Mouse (Mus musculus): ENCODE results near the gene Cradd. TPM values are rescaled to one million over a fixed set of nuclear protein-coding genes. Genes with fewer than 3 reads are reported as not detected.
A peak's percentile ranks its signal among the peaks of the same experiment; 100 is the strongest.

Gene Cradd
- 1 to 10 TPM; 5.6 to 6.4 TPM for total RNA-seq (2021)
- long read RNA-seq, experiment 1, partial matches to known transcripts = 0 of 8 reads
- long read RNA-seq, experiment 1, other reads (novel, unspliced or antisense) = 1 of 8 reads
- long read RNA-seq, experiment 2, partial matches to known transcripts = 0 of 5 reads
- long read RNA-seq, experiment 2, other reads (novel, unspliced or antisense) = 1 of 5 reads

DNA sequence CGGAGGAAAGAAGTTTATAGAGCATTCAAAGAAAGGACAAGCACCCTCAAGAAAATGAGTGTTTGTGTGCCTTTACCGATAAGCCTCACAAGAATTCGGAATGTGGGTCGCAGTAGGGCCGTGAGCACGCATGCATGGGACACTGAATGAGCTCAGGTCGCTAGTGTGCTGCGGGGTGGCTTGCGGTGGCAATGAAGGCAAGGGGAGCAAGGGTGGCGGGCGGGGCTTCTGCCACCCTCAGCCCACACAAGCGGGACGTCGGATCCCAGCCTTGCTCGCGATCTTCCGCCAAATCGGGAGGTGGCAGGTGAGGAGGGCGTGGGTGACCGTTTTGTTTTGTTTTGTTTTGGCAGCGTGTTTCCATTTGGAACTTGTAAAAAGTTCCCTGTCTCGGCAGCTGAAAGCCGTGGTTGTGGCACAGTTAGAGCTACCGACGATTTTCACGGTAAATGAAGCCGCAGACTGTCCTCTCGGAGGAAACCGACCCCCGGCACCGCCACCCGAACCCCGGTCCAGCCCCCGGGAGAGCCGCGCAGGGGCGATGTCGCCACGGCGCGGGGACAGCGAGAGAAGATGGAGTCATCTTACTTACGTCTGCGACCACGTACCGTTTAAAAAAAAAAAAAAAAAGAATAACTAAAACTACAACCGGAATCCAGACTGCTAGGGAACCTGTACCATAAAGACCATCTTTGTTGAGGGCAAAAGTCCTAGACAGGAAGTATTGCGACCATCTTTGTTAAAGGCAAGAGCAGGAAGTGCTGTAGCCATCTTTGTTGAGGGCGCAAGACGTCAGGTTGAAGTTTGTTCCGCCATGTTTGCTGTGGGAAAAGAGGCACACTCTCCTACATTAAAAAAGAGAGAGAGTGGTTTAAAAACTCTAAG lies at the start of gene Cradd:
Gene Cradd (minus strand): TSS at position 741 of the 885 bp plus-strand sequence.
- DNase-seq (ENCODE audit: low spot score in 2 of 2) = peak; percentile 86 to 88

DNA sequence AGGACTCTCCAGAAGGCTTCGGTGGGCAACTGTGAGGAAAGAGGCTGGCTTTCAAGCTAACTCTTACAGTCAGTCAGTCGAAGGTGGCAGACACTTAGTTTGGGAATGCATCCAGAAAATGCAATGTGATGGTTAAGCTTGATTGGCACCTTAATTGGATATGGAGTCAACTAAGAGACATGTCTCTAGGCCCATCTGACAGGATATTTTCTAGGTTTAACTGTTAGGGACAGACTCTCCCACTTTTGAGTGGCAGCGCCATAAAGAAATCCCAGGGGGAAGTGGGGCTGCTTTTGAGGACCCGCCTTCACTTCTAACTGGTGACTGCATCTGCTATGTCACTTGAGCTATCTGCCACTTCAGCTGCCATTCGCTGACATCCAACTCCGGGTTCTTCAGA lies 49.4 kb upstream of the Cradd start:
- DNase-seq (ENCODE audit: low spot score in 2 of 2) = no peak

DNA sequence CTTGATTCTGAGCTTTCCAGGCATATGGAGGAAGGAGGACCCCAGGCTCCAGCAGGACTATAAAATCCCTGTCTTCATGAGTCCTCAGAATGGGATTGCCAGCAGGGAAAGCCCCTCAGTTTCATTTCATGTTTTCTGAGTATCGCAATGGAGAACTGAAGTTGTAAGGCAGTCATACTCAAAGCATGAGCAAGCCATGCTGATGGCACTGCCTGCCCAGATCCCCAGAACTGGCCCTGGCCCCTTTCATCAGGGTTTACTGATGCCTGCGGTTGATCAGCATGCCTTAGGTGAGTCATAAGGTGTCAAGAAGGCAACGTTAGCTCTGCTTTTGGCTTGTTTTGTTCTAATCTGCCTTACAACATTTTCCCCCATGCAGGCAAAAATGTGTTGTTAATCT lies 48.0 kb upstream of the Cradd start:
- no peak for DNase-seq (ENCODE audit: low spot score in 2 of 2)

GRCm38 (mm10) chr10:95369190-95369589 lies 45.3 kb upstream of the Cradd start:
- DNase-seq (ENCODE audit: low spot score in 2 of 2) = no peak

DNA sequence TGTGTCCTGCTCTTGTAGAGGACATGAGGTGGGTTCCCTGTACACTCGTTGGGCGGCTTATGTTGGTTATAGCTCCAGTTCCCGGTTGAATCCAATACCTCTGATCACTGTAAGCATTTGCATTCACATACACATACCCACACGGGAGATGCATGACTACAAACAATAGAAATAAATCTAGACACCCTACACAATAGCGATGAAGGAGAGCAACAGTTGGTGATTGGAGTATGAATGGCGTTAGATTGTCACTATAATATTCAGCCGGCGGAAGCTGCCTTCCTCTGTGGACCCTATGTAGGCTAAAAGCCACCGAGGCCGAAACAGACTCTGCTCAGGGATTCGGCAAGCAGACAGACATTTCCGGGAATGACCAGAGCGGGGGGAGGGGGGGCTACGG lies 44.2 kb upstream of the Cradd start:
- no peak for DNase-seq (ENCODE audit: low spot score in 2 of 2)

- no peak for DNase-seq (ENCODE audit: low spot score in 2 of 2)
Observed at GRCm38 (mm10) chr10:95367661-95368089, 43.7 kb upstream of the Cradd start.

- DNase-seq (ENCODE audit: low spot score in 2 of 2) = no peak
Observed at GRCm38 (mm10) chr10:95367241-95367640, 43.3 kb upstream of the Cradd start.

GRCm38 (mm10) chr10:95362326-95362725 lies 38.4 kb upstream of the Cradd start:
- no peak for DNase-seq (ENCODE audit: low spot score in 2 of 2)

- no peak for DNase-seq (ENCODE audit: low spot score in 2 of 2)
Observed at GRCm38 (mm10) chr10:95361260-95361841, 37.4 kb upstream of the Cradd start.

DNA sequence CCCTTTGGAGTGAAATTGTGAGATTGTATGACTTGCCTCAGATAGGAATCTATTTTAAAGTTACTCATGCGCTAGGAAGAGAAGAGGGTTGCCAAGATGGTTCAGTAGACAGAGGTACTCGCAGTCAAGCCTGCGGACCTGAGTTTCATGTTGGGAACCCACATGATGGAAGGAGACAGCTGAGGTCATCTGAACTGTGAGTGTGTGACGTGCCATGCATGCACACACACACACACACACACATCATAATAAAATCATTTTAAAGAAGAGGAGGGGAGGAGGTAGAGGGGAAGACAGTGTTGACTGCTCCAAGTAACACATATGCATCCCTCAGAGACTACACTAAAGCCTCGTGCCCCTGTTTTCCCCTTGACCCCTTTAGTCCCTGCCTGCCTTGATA lies 36.1 kb upstream of the Cradd start:
- DNase-seq (ENCODE audit: low spot score in 2 of 2) = no peak

GRCm38 (mm10) chr10:95357721-95358120 lies 33.8 kb upstream of the Cradd start:
- no peak for DNase-seq (ENCODE audit: low spot score in 2 of 2)

GRCm38 (mm10) chr10:95356711-95357110 lies 32.8 kb upstream of the Cradd start:
- DNase-seq (ENCODE audit: low spot score in 2 of 2) = no peak

- no peak for DNase-seq (ENCODE audit: low spot score in 2 of 2)
Observed at GRCm38 (mm10) chr10:95355678-95356268, 31.8 kb upstream of the Cradd start.

- no peak for DNase-seq (ENCODE audit: low spot score in 2 of 2)
Observed at GRCm38 (mm10) chr10:95354673-95355072, 30.7 kb upstream of the Cradd start.

- DNase-seq (ENCODE audit: low spot score in 2 of 2) = no peak
Observed at GRCm38 (mm10) chr10:95354047-95354446, 30.1 kb upstream of the Cradd start.

DNA sequence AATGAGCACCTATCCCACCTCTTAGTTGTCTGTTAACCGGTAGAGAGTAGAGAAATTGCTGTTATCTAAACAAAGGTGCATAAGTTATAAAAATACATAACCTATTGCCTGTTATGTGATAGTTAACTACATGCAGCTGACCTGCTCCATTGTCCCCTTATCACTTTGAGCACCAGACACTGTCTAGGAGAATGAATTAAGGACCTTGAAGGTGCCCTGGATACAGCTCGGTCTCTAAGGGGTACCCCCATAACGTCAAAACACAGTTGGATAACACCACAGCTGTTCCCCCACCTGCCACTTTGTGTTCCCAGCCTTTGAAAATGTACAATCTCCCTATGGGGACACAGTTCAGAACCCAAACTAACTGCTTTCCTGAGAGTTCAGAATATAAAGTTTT lies 24.5 kb upstream of the Cradd start:
- no peak for DNase-seq (ENCODE audit: low spot score in 2 of 2)

- DNase-seq (ENCODE audit: low spot score in 2 of 2) = no peak
Observed at GRCm38 (mm10) chr10:95347776-95348175, 23.8 kb upstream of the Cradd start.

- no peak for DNase-seq (ENCODE audit: low spot score in 2 of 2)
Observed at GRCm38 (mm10) chr10:95342833-95343590, 19.1 kb upstream of the Cradd start.

DNA sequence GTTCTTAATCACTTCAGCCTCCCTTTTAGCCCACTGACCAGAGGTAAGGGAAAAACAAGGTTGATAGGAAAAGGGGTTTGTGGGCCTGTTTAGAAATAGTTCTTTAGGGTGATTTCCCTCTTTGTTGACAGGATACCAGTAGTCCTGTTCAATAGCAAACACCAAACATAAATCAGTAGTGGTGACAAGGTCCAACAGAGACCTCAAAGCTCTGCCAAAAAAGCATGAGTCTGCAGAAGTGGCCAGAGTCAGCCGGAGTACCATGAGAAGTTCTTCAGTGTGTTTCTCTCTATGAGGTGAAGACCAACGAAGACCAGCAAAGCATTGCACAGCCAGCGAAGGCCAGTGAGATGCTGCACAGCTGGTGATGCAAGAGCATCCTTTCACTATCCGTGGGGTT lies 16.7 kb upstream of the Cradd start:
- DNase-seq (ENCODE audit: low spot score in 2 of 2) = no peak

DNA sequence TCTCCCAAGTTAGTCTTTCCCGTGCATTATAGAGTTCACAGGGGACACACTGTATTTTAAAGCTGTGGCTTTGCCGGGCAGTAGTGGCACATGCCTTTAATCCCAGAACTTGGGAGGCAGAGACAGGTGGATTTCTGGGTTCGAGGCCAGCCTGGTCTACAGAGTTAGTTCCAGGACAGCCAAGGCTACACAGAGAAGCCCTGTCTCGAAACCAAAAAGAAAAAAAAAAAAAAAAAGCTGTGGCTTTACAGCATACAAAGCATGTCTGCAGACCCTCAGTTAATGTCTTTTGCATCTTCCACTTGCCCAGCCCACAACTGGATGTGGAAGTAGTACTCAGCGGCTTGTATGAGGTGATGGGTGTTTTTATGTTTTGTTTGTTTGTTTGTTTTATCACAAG lies 13.7 kb upstream of the Cradd start:
- DNase-seq (ENCODE audit: low spot score in 2 of 2) = no peak

Measured in left cerebral cortex, adult 18-20 months (tissue).